Mouse (Mus musculus): Measurements from ENCODE around the gene Etv3. TPM values are rescaled to one million over a fixed set of nuclear protein-coding genes. Genes with fewer than 3 reads are reported as not detected.

The Etv3 gene
- total and polyA plus RNA-seq, 3 experiments: 13.6 to 16.6 (median 15.7) TPM

DNA sequence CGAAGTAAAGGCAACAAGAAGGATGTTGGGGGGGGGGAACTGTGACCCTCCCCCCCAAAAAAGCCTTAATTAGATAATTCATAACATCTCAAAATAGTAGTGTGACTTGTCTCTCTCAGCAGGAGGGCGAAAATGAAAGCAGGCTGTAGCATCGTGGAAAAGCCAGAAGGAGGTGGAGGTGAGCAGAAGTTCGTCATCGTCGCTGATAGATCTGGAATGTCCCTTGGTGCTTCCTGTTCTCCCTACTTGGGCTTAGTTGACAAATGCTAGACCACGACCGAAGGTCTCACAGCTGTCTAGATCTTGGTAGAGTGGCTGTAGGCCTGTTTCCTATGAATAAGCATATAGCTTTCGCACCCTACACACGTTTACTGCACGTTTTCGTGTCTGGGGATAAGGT is 1.9 kb downstream of the Etv3 start:
- Histone ChIP-seq H3K9me3 (replicated peaks) (no peaks in the 10 kb centered on the region), H3K4me1 (ENCODE audit: insufficient read depth, low read depth, low read length) (peaks cover 49% of the 10 kb centered on the region), H3K27me3 (ENCODE audit: insufficient read depth, low read length) (peaks cover 6% of the 10 kb centered on the region; the same call in 1 of the 2 replicates), H3K4me3 (ENCODE audit: low read depth, low read length) (no peak overlapping the region), H3K36me3 (replicated peaks) (peaks cover 53% of the 10 kb centered on the region)
- ATAC-seq (ENCODE audit: extremely low read depth, insufficient number of reproducible peaks, low FRiP score, poor library complexity, severe bottlenecking) (no peak), DNase-seq (ENCODE audit: low spot score) (no peak)
- TF ChIP-seq GATA2 (IDR thresholded peaks at IDR 0.05; ENCODE audit: borderline replicate concordance, low read depth, low read length) (no peak), TAL1 (conservative IDR thresholded peaks at IDR 0.05; ENCODE audit: low read depth, low read length) (no peak), POLR2AphosphoS5 (IDR thresholded peaks at IDR 0.05; ENCODE audit: insufficient replicate concordance, low read depth, low read length) (no peak), GATA1 (IDR thresholded peaks at IDR 0.05; ENCODE audit: borderline replicate concordance, low read length) (no peak), CTCF (IDR thresholded peaks at IDR 0.05; ENCODE audit: low read depth, low read length) (no peak)

DNA sequence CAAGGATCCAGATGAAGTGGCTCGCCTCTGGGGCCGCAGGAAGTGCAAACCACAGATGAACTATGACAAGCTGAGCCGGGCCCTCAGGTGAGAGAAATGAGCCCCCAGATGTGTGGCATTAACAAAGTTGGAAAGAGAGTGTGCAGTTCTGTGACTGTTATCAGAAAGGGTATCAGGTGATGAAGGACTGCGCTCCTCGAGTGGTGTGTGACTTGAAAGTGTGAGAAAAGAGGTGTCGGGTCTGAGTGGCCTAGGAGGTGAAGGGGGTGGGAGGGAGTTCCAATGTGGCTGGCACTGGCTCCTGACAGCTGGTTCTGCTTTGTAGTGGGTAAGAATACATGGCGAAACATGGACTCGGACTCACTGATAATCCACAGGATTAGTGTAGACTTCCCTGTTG is 2.8 kb downstream of the Etv3 start:
- ATAC-seq (ENCODE audit: extremely low read depth, insufficient number of reproducible peaks, low FRiP score, poor library complexity, severe bottlenecking) (no peak), DNase-seq (ENCODE audit: low spot score) (no peak)
- Histone ChIP-seq H3K36me3 (replicated peaks) (peaks cover 62% of the 10 kb centered on the region), H3K27me3 (ENCODE audit: insufficient read depth, low read length) (no peaks in the 10 kb centered on the region), H3K4me3 (ENCODE audit: low read depth, low read length) (no peak overlapping the region), H3K9me3 (replicated peaks) (no peaks in the 10 kb centered on the region), H3K4me1 (ENCODE audit: insufficient read depth, low read depth, low read length) (peaks cover 49% of the 10 kb centered on the region)
- TF ChIP-seq GATA1 (IDR thresholded peaks at IDR 0.05; ENCODE audit: borderline replicate concordance, low read length) (no peak), TAL1 (conservative IDR thresholded peaks at IDR 0.05; ENCODE audit: low read depth, low read length) (no peak), GATA2 (IDR thresholded peaks at IDR 0.05; ENCODE audit: borderline replicate concordance, low read depth, low read length) (no peak), POLR2AphosphoS5 (IDR thresholded peaks at IDR 0.05; ENCODE audit: insufficient replicate concordance, low read depth, low read length) (no peak), CTCF (IDR thresholded peaks at IDR 0.05; ENCODE audit: low read depth, low read length) (no peak)

DNA sequence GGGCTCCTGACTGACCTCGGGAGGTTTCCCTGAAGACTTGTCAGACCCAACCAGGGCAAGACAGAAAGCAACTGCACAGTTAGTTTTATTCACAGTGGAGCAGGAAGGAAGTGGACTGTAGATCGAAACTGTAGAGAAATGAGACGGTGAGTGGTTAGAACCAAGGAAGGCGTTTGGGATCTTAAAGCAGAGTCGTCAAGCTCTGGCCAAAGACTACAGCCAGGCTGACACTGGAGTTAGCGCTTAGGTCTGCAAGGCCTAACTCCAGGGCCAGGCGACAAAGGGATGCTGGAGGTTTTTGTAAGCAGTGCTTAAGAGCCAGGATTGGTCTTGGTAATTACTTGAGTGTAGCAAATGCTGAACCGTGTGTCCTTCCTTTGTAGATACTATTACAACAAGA is 3.6 kb downstream of the Etv3 start:
- TF ChIP-seq GATA2 (IDR thresholded peaks at IDR 0.05; ENCODE audit: borderline replicate concordance, low read depth, low read length): no peak
- TF ChIP-seq CTCF (IDR thresholded peaks at IDR 0.05; ENCODE audit: low read depth, low read length): no peak
- no peak for TF ChIP-seq POLR2AphosphoS5 (IDR thresholded peaks at IDR 0.05; ENCODE audit: insufficient replicate concordance, low read depth, low read length)
- TF ChIP-seq GATA1 (IDR thresholded peaks at IDR 0.05; ENCODE audit: borderline replicate concordance, low read length): no peak
- no peak for TF ChIP-seq TAL1 (conservative IDR thresholded peaks at IDR 0.05; ENCODE audit: low read depth, low read length)
- Histone ChIP-seq H3K27me3 (ENCODE audit: insufficient read depth, low read length) (no peaks in the 10 kb centered on the region), H3K9me3 (replicated peaks) (no peaks in the 10 kb centered on the region), H3K4me1 (ENCODE audit: insufficient read depth, low read depth, low read length) (peaks cover 49% of the 10 kb centered on the region), H3K4me3 (ENCODE audit: low read depth, low read length) (no peak overlapping the region), H3K36me3 (replicated peaks) (peaks cover 70% of the 10 kb centered on the region)
- no peak for DNase-seq (ENCODE audit: low spot score)
- ATAC-seq (ENCODE audit: extremely low read depth, insufficient number of reproducible peaks, low FRiP score, poor library complexity, severe bottlenecking): no peak

DNA sequence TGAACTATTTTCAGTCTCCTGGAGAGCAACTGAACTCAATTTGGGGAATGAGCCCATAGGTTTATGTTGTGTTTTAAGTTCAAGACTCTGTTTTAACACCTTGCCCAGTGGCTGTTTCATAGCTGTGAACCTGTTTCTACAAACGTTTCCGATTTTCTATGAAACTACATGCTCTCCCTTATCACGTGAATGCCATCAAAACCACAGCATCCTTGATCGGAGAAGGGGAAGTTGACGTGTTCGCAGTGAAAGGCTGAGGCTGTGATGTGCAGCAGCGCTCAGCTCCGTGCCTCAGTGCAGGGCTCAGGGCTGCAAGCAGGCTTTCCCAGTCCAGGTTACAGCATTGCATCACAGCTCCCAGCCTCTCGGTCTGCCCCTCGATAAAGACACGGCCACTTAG is 4.4 kb downstream of the Etv3 start:
- Histone ChIP-seq H3K27me3 (ENCODE audit: insufficient read depth, low read length) (no peaks in the 10 kb centered on the region), H3K4me3 (ENCODE audit: low read depth, low read length) (no peak overlapping the region; the same call in 1 of the 2 replicates), H3K4me1 (ENCODE audit: insufficient read depth, low read depth, low read length) (peaks cover 49% of the 10 kb centered on the region), H3K36me3 (replicated peaks) (peaks cover 77% of the 10 kb centered on the region), H3K9me3 (replicated peaks) (no peaks in the 10 kb centered on the region)
- TF ChIP-seq POLR2AphosphoS5 (IDR thresholded peaks at IDR 0.05; ENCODE audit: insufficient replicate concordance, low read depth, low read length): no peak
- no peak for TF ChIP-seq GATA1 (IDR thresholded peaks at IDR 0.05; ENCODE audit: borderline replicate concordance, low read length)
- TF ChIP-seq TAL1 (conservative IDR thresholded peaks at IDR 0.05; ENCODE audit: low read depth, low read length): no peak
- no peak for TF ChIP-seq GATA2 (IDR thresholded peaks at IDR 0.05; ENCODE audit: borderline replicate concordance, low read depth, low read length)
- no peak for TF ChIP-seq CTCF (IDR thresholded peaks at IDR 0.05; ENCODE audit: low read depth, low read length)
- DNase-seq (ENCODE audit: low spot score) (peak; percentile 53), ATAC-seq (ENCODE audit: extremely low read depth, insufficient number of reproducible peaks, low FRiP score, poor library complexity, severe bottlenecking) (peak; percentile 38; the same call in 1 of the 2 replicates)

DNA sequence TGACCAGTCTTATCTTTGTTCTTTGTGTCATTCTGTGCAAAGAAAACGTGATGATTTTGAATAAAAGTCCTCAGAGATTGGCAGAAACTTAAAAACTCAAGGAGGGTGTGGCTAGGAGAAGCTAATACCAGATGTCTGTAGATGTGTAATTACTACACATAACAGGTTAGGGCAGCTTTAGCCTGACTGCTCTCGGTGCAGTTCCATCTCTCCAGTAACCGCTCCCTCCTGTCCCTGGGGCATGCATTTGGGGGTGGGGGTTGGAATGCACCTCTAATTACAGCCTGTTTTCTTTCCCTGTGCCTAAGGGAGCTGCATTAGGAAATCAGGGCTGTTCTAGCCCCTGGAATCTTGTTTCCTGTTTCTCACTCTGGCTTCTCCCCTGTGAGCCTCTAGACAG is 5.0 kb downstream of the Etv3 start:
- Histone ChIP-seq H3K27me3 (ENCODE audit: insufficient read depth, low read length) (no peaks in the 10 kb centered on the region), H3K9me3 (replicated peaks) (no peaks in the 10 kb centered on the region), H3K36me3 (replicated peaks) (peaks cover 84% of the 10 kb centered on the region), H3K4me3 (ENCODE audit: low read depth, low read length) (no peak overlapping the region), H3K4me1 (ENCODE audit: insufficient read depth, low read depth, low read length) (peaks cover 43% of the 10 kb centered on the region)
- TF ChIP-seq GATA1 (IDR thresholded peaks at IDR 0.05; ENCODE audit: borderline replicate concordance, low read length) (no peak), GATA2 (IDR thresholded peaks at IDR 0.05; ENCODE audit: borderline replicate concordance, low read depth, low read length) (no peak), CTCF (IDR thresholded peaks at IDR 0.05; ENCODE audit: low read depth, low read length) (no peak), POLR2AphosphoS5 (IDR thresholded peaks at IDR 0.05; ENCODE audit: insufficient replicate concordance, low read depth, low read length) (no peak), TAL1 (conservative IDR thresholded peaks at IDR 0.05; ENCODE audit: low read depth, low read length) (no peak)
- ATAC-seq (ENCODE audit: extremely low read depth, insufficient number of reproducible peaks, low FRiP score, poor library complexity, severe bottlenecking) (no peak), DNase-seq (ENCODE audit: low spot score) (no peak)

DNA sequence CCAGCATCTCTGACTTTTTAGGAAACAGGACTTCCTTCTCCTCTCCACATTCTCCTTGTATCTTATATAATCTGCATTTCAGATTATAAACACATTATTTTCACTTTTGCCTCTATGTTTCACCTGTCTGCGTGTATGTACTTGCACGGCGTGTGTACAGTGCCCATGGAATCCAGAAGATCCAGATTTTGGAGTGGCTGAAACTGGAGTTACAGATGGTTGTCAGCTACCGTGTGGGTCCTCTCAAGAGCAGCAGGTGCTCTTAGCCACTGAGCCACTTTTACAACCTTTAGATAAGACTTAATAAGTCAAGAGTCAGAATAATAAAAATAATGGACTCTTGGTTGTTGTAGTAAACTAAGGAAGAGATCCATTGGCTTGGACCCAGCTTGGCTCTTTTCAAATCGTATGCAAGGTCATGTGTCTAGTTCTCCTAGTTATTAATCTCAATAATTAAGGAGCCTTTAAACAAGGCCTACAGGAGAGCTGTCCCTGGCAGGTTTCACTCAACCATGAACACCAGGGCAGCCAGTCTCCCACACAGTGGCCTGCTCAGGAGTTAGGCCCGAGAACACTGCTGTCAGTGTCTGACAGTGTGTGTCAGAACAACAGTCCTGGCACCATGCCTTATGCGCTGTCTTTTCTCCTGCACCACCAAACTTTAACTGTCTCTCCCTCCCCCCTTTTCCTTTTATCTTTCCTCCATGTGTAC is 8.6 kb downstream of the Etv3 start:
- Histone ChIP-seq H3K36me3 (replicated peaks) (peaks cover 98% of the 10 kb centered on the region), H3K27me3 (ENCODE audit: insufficient read depth, low read length) (no peaks in the 10 kb centered on the region), H3K4me3 (ENCODE audit: low read depth, low read length) (no peak overlapping the region), H3K4me1 (ENCODE audit: insufficient read depth, low read depth, low read length) (peaks cover 18% of the 10 kb centered on the region), H3K9me3 (replicated peaks) (no peaks in the 10 kb centered on the region)
- DNase-seq (ENCODE audit: low spot score) (no peak), ATAC-seq (ENCODE audit: extremely low read depth, insufficient number of reproducible peaks, low FRiP score, poor library complexity, severe bottlenecking) (no peak)
- TF ChIP-seq GATA1 (IDR thresholded peaks at IDR 0.05; ENCODE audit: borderline replicate concordance, low read length) (no peak), TAL1 (conservative IDR thresholded peaks at IDR 0.05; ENCODE audit: low read depth, low read length) (no peak), GATA2 (IDR thresholded peaks at IDR 0.05; ENCODE audit: borderline replicate concordance, low read depth, low read length) (no peak), POLR2AphosphoS5 (IDR thresholded peaks at IDR 0.05; ENCODE audit: insufficient replicate concordance, low read depth, low read length) (no peak), CTCF (IDR thresholded peaks at IDR 0.05; ENCODE audit: low read depth, low read length) (no peak)
